Mouse (Mus musculus) bone marrow, adult 2 months (tissue): ENCODE measurements at regions not wholly inside any gene's neighbourhood (a gene's known extent, or its start where the extent isn't known, plus 50 kb on each side); places are given as distances from the start of the nearest gene placed in this dataset.
A peak's percentile ranks its signal among the peaks of the same experiment; 100 is the strongest.

Experiments
- H3K27ac ChIP-seq: fragments of 200-500 bp; 2 replicates; pipeline ENCODE4 v1.5.1; 2012; ENCODE audit warnings: low read depth, mild to moderate bottlenecking, control low read depth, inconsistent platforms, low read length; ENCODE audit not compliant: control insufficient read depth, poor library complexity, insufficient read depth
- H3K4me1 ChIP-seq: fragments of 200-500 bp; 2 replicates; pipeline ENCODE4 v1.6.1; 2011; ENCODE audit warnings: low read length; ENCODE audit not compliant: control insufficient read depth, insufficient read depth
- H3K4me3 ChIP-seq: fragments of 200-500 bp; replicated peaks from 2 replicates; pipeline ENCODE3; 2011; ENCODE audit warnings: mild to moderate bottlenecking, low read depth, low read length, control low read depth; ENCODE audit not compliant: control insufficient read depth
- CTCF ChIP-seq: fragments of 200-500 bp; IDR thresholded peaks from 2 replicates; pipeline ENCODE4 v1.5.1; 2011; ENCODE audit warnings: low read length, control low read depth; ENCODE audit not compliant: control insufficient read depth, insufficient read depth
- POLR2A ChIP-seq: fragments of 200-500 bp; IDR thresholded peaks from 2 replicates; pipeline ENCODE4 v1.6.1; 2011; ENCODE audit warnings: low read depth, mild to moderate bottlenecking, control low read depth, low read length, borderline replicate concordance; ENCODE audit not compliant: control insufficient read depth
- WGBS: fragments of 180-500 bp; shearing (Covaris S2); methylation state at CpG from one replicate; pipeline ENCODE4 v1.1.7; 2018; 5-methylcytosine and 5-hydroxymethylcytosine counted together

GRCm38 (mm10) chr13:103655966-103656365, 118.4 kb downstream of the Srek1 start:
- WGBS: 83% methylated on average over 2 of the region's 2 CpGs
- H3K27ac ChIP-seq: no peak overlapping the region
- H3K4me1 ChIP-seq: no peaks in the 10 kb centered on the region
- no peak overlapping the region for H3K4me3 ChIP-seq
- no peak for TF ChIP-seq CTCF
- no peak for TF ChIP-seq POLR2A

GRCm38 (mm10) chr13:103653216-103653615, 121.2 kb downstream of the Srek1 start:
- H3K4me3 ChIP-seq: no peak overlapping the region
- no peaks in the 10 kb centered on the region for H3K4me1 ChIP-seq
- TF ChIP-seq POLR2A (no peak), CTCF (no peak)
- WGBS: 63% methylated on average over 4 of the region's 4 CpGs
- no peak overlapping the region for H3K27ac ChIP-seq

- H3K4me3 ChIP-seq: no peak overlapping the region
- H3K4me1 ChIP-seq: no peaks in the 10 kb centered on the region
- TF ChIP-seq CTCF (no peak), POLR2A (no peak)
- no peak overlapping the region for H3K27ac ChIP-seq
- WGBS: 69% methylated on average over 3 of the region's 3 CpGs
Measured at GRCm38 (mm10) chr13:103649383-103649782, 125.0 kb downstream of the Srek1 start.

- 63% methylated on average over 4 of the region's 4 CpGs for WGBS
- Histone ChIP-seq H3K27ac (no peak overlapping the region), H3K4me1 (no peaks in the 10 kb centered on the region), H3K4me3 (no peak overlapping the region)
- TF ChIP-seq CTCF: no peak
- TF ChIP-seq POLR2A: no peak
Measured at GRCm38 (mm10) chr13:103648016-103648415, 126.4 kb downstream of the Srek1 start.

- 28% methylated on average over 4 of the region's 4 CpGs for WGBS
- TF ChIP-seq POLR2A: no peak
- peak; percentile 61 for TF ChIP-seq CTCF
- Histone ChIP-seq H3K4me3 (no peak overlapping the region), H3K27ac (no peak overlapping the region), H3K4me1 (no peaks in the 10 kb centered on the region)
Measured at GRCm38 (mm10) chr13:103646035-103646434, 128.4 kb downstream of the Srek1 start.

GRCm38 (mm10) chr13:103643993-103644722, 130.2 kb downstream of the Srek1 start:
- TF ChIP-seq POLR2A: no peak
- TF ChIP-seq CTCF: no peak
- WGBS: 63% methylated on average over 6 of the region's 6 CpGs
- H3K27ac ChIP-seq: no peak overlapping the region
- no peak overlapping the region for H3K4me3 ChIP-seq
- H3K4me1 ChIP-seq: no peaks in the 10 kb centered on the region

- 75% methylated on average over 5 of the region's 5 CpGs for WGBS
- no peak for TF ChIP-seq CTCF
- no peak for TF ChIP-seq POLR2A
- no peak overlapping the region for H3K4me3 ChIP-seq
- no peaks in the 10 kb centered on the region for H3K4me1 ChIP-seq
- H3K27ac ChIP-seq: no peak overlapping the region
Measured at GRCm38 (mm10) chr13:103643486-103643885, 130.9 kb downstream of the Srek1 start.

- Histone ChIP-seq H3K27ac (no peak overlapping the region), H3K4me3 (no peak overlapping the region), H3K4me1 (no peaks in the 10 kb centered on the region)
- WGBS: 34% methylated on average over 10 of the region's 10 CpGs
- TF ChIP-seq CTCF: no peak
- TF ChIP-seq POLR2A: no peak
Measured at GRCm38 (mm10) chr13:103642542-103643375, 131.6 kb downstream of the Srek1 start.

- Histone ChIP-seq H3K4me3 (no peak overlapping the region), H3K27ac (no peak overlapping the region), H3K4me1 (no peaks in the 10 kb centered on the region)
- TF ChIP-seq CTCF: no peak
- no peak for TF ChIP-seq POLR2A
Measured at GRCm38 (mm10) chr13:103638038-103638437, 136.4 kb downstream of the Srek1 start.
